Mouse (Mus musculus): Measurements from ENCODE around the gene Zfp704.

DNA sequence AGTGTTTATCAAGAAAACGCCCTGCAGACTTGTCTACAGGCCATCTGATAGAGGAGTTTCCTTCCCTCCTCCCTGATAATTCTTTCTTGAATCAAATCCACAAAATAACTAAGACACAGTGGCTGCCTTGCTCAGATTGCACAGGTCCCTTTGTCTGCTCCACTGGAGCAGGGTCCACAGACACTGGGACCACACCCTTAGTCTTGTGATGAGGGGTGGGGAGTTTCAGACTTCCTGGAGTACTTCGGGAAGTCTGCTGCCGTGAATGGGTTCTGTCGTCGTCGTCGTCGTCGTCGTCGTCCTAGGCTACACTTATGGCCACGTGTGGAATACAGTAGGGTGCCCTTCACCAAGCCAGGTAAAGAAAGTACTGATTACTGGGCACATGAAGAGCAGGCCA lies 4.8 kb upstream of the Zfp704 start:
- no peak for TF ChIP-seq CTCF (IDR thresholded peaks at IDR 0.05; ENCODE audit: extremely low read depth, insufficient read depth, insufficient read length, insufficient replicate concordance)
- TF ChIP-seq POLR2A (IDR thresholded peaks at IDR 0.05; ENCODE audit: low read depth, low read length), result no peak

Data from spleen, adult 2 months (tissue).